21 mouse cellular contexts compared by ENCODE assay signal in genomic region chr10:32494591-32495182, GRCm38 (mm10).
DNase-seq lines count a peak whose midpoint lies in the region; ATAC-seq lines count a peak whose summit lies in the region.
"Had no signal": no experiment of that assay in that cellular context is flagged by ENCODE, and none has a peak within 500 bp of the region (broad histone marks: within the 10 kb centered on the region; RNA-seq: fewer than 3 reads in every experiment).

No protein-coding gene starts in this region.

- no peak overlapping the region for H3K4me3 ChIP-seq in lung, embryonic 15.5 days
- H3K4me3 ChIP-seq in midbrain, embryonic 11.5 days (ENCODE audit: low read depth, low read length) = no peak overlapping the region
- H3K4me3 ChIP-seq in midbrain, embryonic 14.5 days (replicated peaks; ENCODE audit: low read depth, low read length) = no peak overlapping the region
- H3K4me3 ChIP-seq: heart, adult 2 months; hindbrain, embryonic 12.5 days; hindbrain, embryonic 15.5 days had no signal

- no peaks in the 10 kb centered on the region for H3K36me3 ChIP-seq in lung, embryonic 15.5 days
- no peaks in the 10 kb centered on the region for H3K36me3 ChIP-seq in midbrain, embryonic 11.5 days (ENCODE audit: control insufficient read depth, insufficient read depth, low read length)
- H3K36me3 ChIP-seq in midbrain, embryonic 14.5 days (ENCODE audit: control insufficient read depth, insufficient read depth, low read length) = no peaks in the 10 kb centered on the region
- H3K36me3 ChIP-seq: hindbrain, embryonic 12.5 days; hindbrain, embryonic 15.5 days had no signal

- no peak for DNase-seq in lung, adult 18-20 months
- DNase-seq in midbrain, embryonic 11.5 days (ENCODE audit: low spot score, missing footprints) = no peak
- DNase-seq in midbrain, embryonic 14.5 days = no peak
- DNase-seq in 3T3-L1 (ENCODE audit: low read depth, low spot score) = peak; percentile 1
- DNase-seq in brain, adult 2 months (ENCODE audit: low read depth, low spot score) = peak; percentile 40
- DNase-seq: adrenal gland, adult 8-10 months; adrenal gland, postnatal 25 days; cerebellum, adult 18-20 months; cerebellum, adult 9-10 months; cerebellum, postnatal 14 days; forebrain, postnatal 0 days; gastrocnemius, postnatal 10 days; gastrocnemius, postnatal 36 days; heart, adult 2 months had no signal

- H3K9me3 ChIP-seq in lung, embryonic 15.5 days = no peaks in the 10 kb centered on the region
- no peaks in the 10 kb centered on the region for H3K9me3 ChIP-seq in midbrain, embryonic 11.5 days (ENCODE audit: control insufficient read depth, low read length)
- H3K9me3 ChIP-seq in midbrain, embryonic 14.5 days (ENCODE audit: control insufficient read depth, low read length) = no peaks in the 10 kb centered on the region
- H3K9me3 ChIP-seq: hindbrain, embryonic 12.5 days; hindbrain, embryonic 15.5 days had no signal

- no peaks in the 10 kb centered on the region for H3K4me1 ChIP-seq in lung, embryonic 15.5 days
- no peaks in the 10 kb centered on the region for H3K4me1 ChIP-seq in midbrain, embryonic 11.5 days (ENCODE audit: control insufficient read depth, insufficient read depth, low read length)
- no peaks in the 10 kb centered on the region for H3K4me1 ChIP-seq in midbrain, embryonic 14.5 days (ENCODE audit: control insufficient read depth, insufficient read depth, low read length)
- H3K4me1 ChIP-seq: hindbrain, embryonic 12.5 days; hindbrain, embryonic 15.5 days had no signal

- ATAC-seq in lung, embryonic 15.5 days (ENCODE audit: borderline replicate concordance, extremely low read depth, low FRiP score, low TSS enrichment) = peak; percentile 62; the same call in 1 of the 2 replicates
- ATAC-seq in midbrain, embryonic 11.5 days (ENCODE audit: low FRiP score) = peak; percentile 54; the same call in 1 of the 2 replicates
- no peak for ATAC-seq in midbrain, embryonic 14.5 days (ENCODE audit: low FRiP score, low TSS enrichment)
- ATAC-seq in erythroid progenitor cell, adult 5-6 weeks (replicated peaks; ENCODE audit: low FRiP score, poor library complexity, severe bottlenecking) = no peak
- ATAC-seq: activated CD4-positive, CD25-positive, alpha-beta regulatory T cell, adult 4 months; forebrain, embryonic 14.5 days; forebrain, postnatal 0 days had no signal

- H3K4me2 ChIP-seq in lung, embryonic 15.5 days = no peak overlapping the region
- no peak overlapping the region for H3K4me2 ChIP-seq in midbrain, embryonic 11.5 days
- no peak overlapping the region for H3K4me2 ChIP-seq in midbrain, embryonic 14.5 days (ENCODE audit: low read length)
- H3K4me2 ChIP-seq: heart, embryonic 11.5 days; hindbrain, embryonic 12.5 days; hindbrain, embryonic 15.5 days had no signal

- WGBS in lung, embryonic 15.5 days = 35% methylated on average over 1 of the region's 1 CpGs
- 93% methylated on average over 1 of the region's 1 CpGs for WGBS in midbrain, embryonic 11.5 days
- WGBS in midbrain, embryonic 14.5 days = 82% methylated on average over 1 of the region's 1 CpGs

- H3K27me3 ChIP-seq in lung, embryonic 15.5 days = no peaks in the 10 kb centered on the region
- no peaks in the 10 kb centered on the region for H3K27me3 ChIP-seq in midbrain, embryonic 11.5 days (ENCODE audit: control insufficient read depth, insufficient read depth, low read length)
- H3K27me3 ChIP-seq in midbrain, embryonic 14.5 days (ENCODE audit: control insufficient read depth, insufficient read depth, low read length) = no peaks in the 10 kb centered on the region
- H3K27me3 ChIP-seq: hindbrain, embryonic 12.5 days; hindbrain, embryonic 15.5 days had no signal

- H3K9ac ChIP-seq in lung, embryonic 15.5 days = no peak overlapping the region
- no peak overlapping the region for H3K9ac ChIP-seq in midbrain, embryonic 11.5 days (ENCODE audit: low read length)
- H3K9ac ChIP-seq in midbrain, embryonic 14.5 days (replicated peaks; ENCODE audit: low read length) = no peak overlapping the region
- H3K9ac ChIP-seq: forebrain, postnatal 0 days; hindbrain, embryonic 12.5 days; hindbrain, embryonic 15.5 days had no signal

- H3K27ac ChIP-seq in lung, embryonic 15.5 days = no peak overlapping the region
- H3K27ac ChIP-seq in midbrain, embryonic 11.5 days (ENCODE audit: low read depth, low read length) = no peak overlapping the region
- no peak overlapping the region for H3K27ac ChIP-seq in midbrain, embryonic 14.5 days (replicated peaks; ENCODE audit: low read depth, low read length)
- H3K27ac ChIP-seq: heart, adult 2 months; hindbrain, embryonic 12.5 days; hindbrain, embryonic 15.5 days had no signal

Comparison
In these comparisons a context has a peak if more than half of its experiments do, and no peak if none do; other contexts are left out.
1. ATAC-seq: peak in lung, embryonic 15.5 days (single experiment) and midbrain, embryonic 11.5 days (single experiment); none in midbrain, embryonic 14.5 days (single experiment) and erythroid progenitor cell, adult 5-6 weeks (single experiment).
2. DNase-seq: peak in 3T3-L1 (single experiment) and brain, adult 2 months (single experiment); none in lung, adult 18-20 months (0 of 2), midbrain, embryonic 11.5 days (single experiment) and midbrain, embryonic 14.5 days (single experiment).